ENCODE assay signal across 8 mouse cellular contexts in genomic region chr10:53115028-53115427, GRCm38 (mm10).
DNase-seq lines count a peak whose midpoint lies in the region; ATAC-seq lines count a peak whose summit lies in the region.

No protein-coding gene starts in this region.

- no peak overlapping the region for H3K4me2 ChIP-seq in intestine, embryonic 16.5 days (ENCODE audit: low read depth, low read length)
- no peak overlapping the region for H3K4me2 ChIP-seq in liver, embryonic 13.5 days

- H3K4me1 ChIP-seq in intestine, embryonic 16.5 days (ENCODE audit: control insufficient read depth, insufficient read depth, low read length): 0 out of 2 replicates have a peak, but pooled peaks cover 2% of the 10 kb centered on the region
- H3K4me1 ChIP-seq in liver, embryonic 13.5 days (replicated peaks): no peaks in the 10 kb centered on the region

- no peak overlapping the region for H3K4me3 ChIP-seq in intestine, embryonic 16.5 days (ENCODE audit: low read length)
- no peak overlapping the region for H3K4me3 ChIP-seq in liver, embryonic 13.5 days (replicated peaks)

- no peaks in the 10 kb centered on the region for H3K9me3 ChIP-seq in intestine, embryonic 16.5 days (ENCODE audit: control insufficient read depth, low read length)
- no peaks in the 10 kb centered on the region for H3K9me3 ChIP-seq in liver, embryonic 13.5 days (replicated peaks)

- ATAC-seq in intestine, embryonic 16.5 days: peak; percentile 53; the same call in 1 of the 2 replicates
- no peak for ATAC-seq in liver, embryonic 13.5 days (ENCODE audit: low read depth)

- H3K9ac ChIP-seq in intestine, embryonic 16.5 days (ENCODE audit: low read depth, low read length): no peak overlapping the region
- H3K9ac ChIP-seq in liver, embryonic 13.5 days: no peak overlapping the region

- H3K27ac ChIP-seq in intestine, embryonic 16.5 days (ENCODE audit: low read length): no peak overlapping the region
- no peak overlapping the region for H3K27ac ChIP-seq in liver, embryonic 13.5 days

- 26% methylated on average over 3 of the region's 3 CpGs for WGBS in intestine, embryonic 16.5 days
- 16% methylated on average over 3 of the region's 3 CpGs for WGBS in liver, embryonic 13.5 days (ENCODE audit: insufficient replicate concordance)

- no peaks in the 10 kb centered on the region for H3K36me3 ChIP-seq in intestine, embryonic 16.5 days (ENCODE audit: control insufficient read depth, insufficient read depth, low read length)
- H3K36me3 ChIP-seq in liver, embryonic 13.5 days: no peaks in the 10 kb centered on the region

- no peaks in the 10 kb centered on the region for H3K27me3 ChIP-seq in intestine, embryonic 16.5 days (replicated peaks; ENCODE audit: control insufficient read depth, insufficient read depth, low read length)
- H3K27me3 ChIP-seq in liver, embryonic 13.5 days: no peaks in the 10 kb centered on the region

- DNase-seq in urinary bladder, postnatal 10 days (ENCODE audit: low spot score): peak; percentile 25
- no peak for DNase-seq in urinary bladder, adult 2 months (ENCODE audit: low spot score)
- peak; percentile 40 for DNase-seq in cerebellum, adult 8-10 months
- DNase-seq in forelimb bud, embryonic 11.5 days (ENCODE audit: low read depth, low spot score): peak; percentile 52
- peak; percentile 12 for DNase-seq in liver, embryonic 13.5 days
- DNase-seq in ovary, postnatal 36 days (ENCODE audit: low spot score): peak; percentile 61
- peak; percentile 9 for DNase-seq in yolk sac, embryonic 10.5 days (ENCODE audit: low spot score)
